In the genomic region with DNA sequence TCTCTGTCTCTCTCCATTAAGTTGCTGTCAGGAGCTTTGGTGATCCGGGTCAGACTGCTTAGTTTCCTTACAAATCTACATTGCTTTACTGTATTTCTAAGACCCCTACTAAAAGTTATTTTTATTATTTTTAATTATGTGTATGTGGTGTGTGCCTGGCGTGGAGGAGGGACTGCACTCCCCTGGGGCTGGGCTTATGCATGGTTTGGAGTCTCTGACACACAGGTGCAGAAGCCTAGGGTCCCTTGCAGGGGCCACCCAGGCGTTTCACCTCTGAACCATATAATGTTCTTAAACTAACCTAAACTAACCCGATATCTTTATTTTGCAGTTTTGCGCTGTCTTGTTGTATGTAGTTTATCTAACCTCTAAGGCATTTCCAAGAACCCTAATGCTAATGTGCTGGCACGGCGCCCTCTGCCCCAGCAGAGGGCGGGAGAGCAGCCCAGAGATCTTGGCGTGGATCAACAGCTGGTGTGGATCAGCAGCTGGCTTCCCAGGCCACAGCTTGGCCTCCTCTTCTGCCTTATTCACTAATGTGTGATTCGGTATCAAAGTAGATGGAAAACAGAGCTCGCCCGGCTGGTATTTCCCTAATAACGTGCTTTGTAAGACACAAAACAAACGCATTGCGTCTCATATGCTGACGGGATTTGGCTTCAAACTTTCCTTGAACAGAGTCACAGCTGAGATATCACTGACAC, we compare ENCODE assay signal across 7 mouse cellular contexts.
DNase-seq lines count a peak whose midpoint lies in the region; ATAC-seq and TF ChIP-seq lines count a peak whose summit lies in the region.

No protein-coding gene starts in this region.

- no peak for TF ChIP-seq POLR2A in cerebellum, adult 2 months (IDR thresholded peaks at IDR 0.05; ENCODE audit: borderline replicate concordance, insufficient read depth, low read length)

- H3K9ac ChIP-seq in lung, embryonic 15.5 days = no peak overlapping the region
- no peak overlapping the region for H3K9ac ChIP-seq in forebrain, embryonic 16.5 days (replicated peaks; ENCODE audit: low read depth, low read length)

- TF ChIP-seq CTCF in cerebellum, adult 2 months (IDR thresholded peaks at IDR 0.05; ENCODE audit: borderline replicate concordance, insufficient read depth, low read depth, low read length) = no peak

- intact Hi-C loops in heart, postnatal 25 days (cut with DNase I) = loop anchor here (5.0 to 10.0 kb wide), 4 partner anchors 56 to 602 kb away; no protein-coding TSS in a partner anchor

- 44% methylated on average over 16 of the region's 16 CpGs for WGBS in lung, embryonic 15.5 days
- 67% methylated on average over 16 of the region's 16 CpGs for WGBS in forebrain, embryonic 16.5 days
- 23% methylated on average over 16 of the region's 16 CpGs for WGBS in cerebellum, adult 2 months

- H3K4me2 ChIP-seq in lung, embryonic 15.5 days = no peak overlapping the region
- H3K4me2 ChIP-seq in forebrain, embryonic 16.5 days (ENCODE audit: low read length) = no peak overlapping the region

- no peaks in the 10 kb centered on the region for H3K9me3 ChIP-seq in lung, embryonic 15.5 days
- H3K9me3 ChIP-seq in forebrain, embryonic 16.5 days (ENCODE audit: control insufficient read depth, low read length) = no peaks in the 10 kb centered on the region

- no peaks in the 10 kb centered on the region for H3K36me3 ChIP-seq in lung, embryonic 15.5 days
- H3K36me3 ChIP-seq in forebrain, embryonic 16.5 days (ENCODE audit: control insufficient read depth, insufficient read depth) = no peaks in the 10 kb centered on the region

- no peak overlapping the region for H3K4me3 ChIP-seq in lung, embryonic 15.5 days
- H3K4me3 ChIP-seq in forebrain, embryonic 16.5 days (replicated peaks; ENCODE audit: low read length) = no peak overlapping the region
- no peak overlapping the region for H3K4me3 ChIP-seq in cerebellum, adult 2 months (replicated peaks; ENCODE audit: insufficient read depth, low read depth, low read length)

- ATAC-seq in lung, embryonic 15.5 days (ENCODE audit: borderline replicate concordance, extremely low read depth, low FRiP score, low TSS enrichment) = peak; percentile 85; the same call in 1 of the 2 replicates
- ATAC-seq in forebrain, embryonic 16.5 days = no peak

- DNase-seq in adrenal gland, adult 8-10 months = peak; percentile 9
- peak; percentile 50 for DNase-seq in embryo, embryonic 11 days
- DNase-seq in heart, postnatal 25 days (ENCODE audit: low spot score) = peak; percentile 64
- DNase-seq in cerebellum, adult 2 months = no peak
- DNase-seq in spleen, postnatal 4 days (ENCODE audit: low spot score in 2 of 2) = no peak

- H3K27me3 ChIP-seq in lung, embryonic 15.5 days = no peaks in the 10 kb centered on the region
- H3K27me3 ChIP-seq in forebrain, embryonic 16.5 days (replicated peaks; ENCODE audit: control insufficient read depth, insufficient read depth, low read length) = no peaks in the 10 kb centered on the region
- no peaks in the 10 kb centered on the region for H3K27me3 ChIP-seq in cerebellum, adult 2 months (ENCODE audit: control insufficient read depth, insufficient read depth, low read length)

- H3K27ac ChIP-seq in lung, embryonic 15.5 days = peak overlapping the region; percentile 62
- no peak overlapping the region for H3K27ac ChIP-seq in forebrain, embryonic 16.5 days (ENCODE audit: low read length)
- H3K27ac ChIP-seq in cerebellum, adult 2 months (ENCODE audit: insufficient read depth, low read length) = no peak overlapping the region

- H3K4me1 ChIP-seq in lung, embryonic 15.5 days = peaks cover 5% of the 10 kb centered on the region; the same call in 1 of the 2 replicates
- H3K4me1 ChIP-seq in forebrain, embryonic 16.5 days (replicated peaks; ENCODE audit: control insufficient read depth, insufficient read depth, low read length) = no peaks in the 10 kb centered on the region; the same call in 1 of the 2 replicates
- H3K4me1 ChIP-seq in cerebellum, adult 2 months (ENCODE audit: control insufficient read depth, insufficient read depth, low read length) = no peaks in the 10 kb centered on the region

Comparison
In these comparisons a context has a peak if more than half of its experiments do, and no peak if none do; other contexts are left out.
1. DNase-seq: peak in adrenal gland, adult 8-10 months (single experiment), embryo, embryonic 11 days (single experiment) and heart, postnatal 25 days (single experiment); none in cerebellum, adult 2 months (0 of 2) and spleen, postnatal 4 days (0 of 2).